Mouse (Mus musculus) CH12.LX (cell line): ENCODE results near the gene Vegfc. TPM values are rescaled to one million over a fixed set of nuclear protein-coding genes. Genes with fewer than 3 reads are reported as not detected.

Source experiments
- DNase-seq: peaks from one replicate; pipeline ENCODE4 v3.0.0-alpha.2; 2013; ENCODE audit errors: extremely low read depth
- H3K27ac ChIP-seq: 2 replicates; pipeline ENCODE4 v1.5.1; 2012; ENCODE audit warnings: low read depth, mild to moderate bottlenecking, control low read depth, moderate library complexity; ENCODE audit not compliant: insufficient read depth
- H3K27me3 ChIP-seq: replicated peaks from 2 replicates; pipeline ENCODE3; 2012; ENCODE audit warnings: inconsistent platforms
- H3K36me3 ChIP-seq, 2 experiments: replicated peaks in 1 of 2; 2 replicates each; pipeline versions ENCODE3 to v1.6.1; 2012; ENCODE audit warnings: inconsistent platforms in 1 of 2, low read length in 1 of 2, mild to moderate bottlenecking in 1 of 2, mixed read lengths in 1 of 2, moderate library complexity in 1 of 2; ENCODE audit not compliant: control insufficient read depth in 1 of 2, insufficient read depth in 1 of 2
- H3K4me1 ChIP-seq, 2 experiments: 2 replicates each; pipeline ENCODE4 v1.6.1; 2012; ENCODE audit warnings: inconsistent platforms in 1 of 2, moderate library complexity in 1 of 2; ENCODE audit not compliant: insufficient read depth in 2 of 2, control insufficient read depth in 1 of 2
- H3K4me2 ChIP-seq: 2 replicates; pipeline ENCODE4 v1.6.1; 2012; ENCODE audit warnings: low read depth, mild to moderate bottlenecking, control low read depth; ENCODE audit not compliant: poor library complexity, insufficient read depth, severe bottlenecking
- H3K4me3 ChIP-seq, 3 experiments: fragments of 150-350 bp in 1 of 3; sonication (generic) in 1 of 3; replicated peaks in 1 of 3; 2 replicates each; pipeline versions ENCODE3 to v1.5.1; 2011 to 2012; ENCODE audit warnings: low read depth in 2 of 3, low read length in 2 of 3, mild to moderate bottlenecking in 2 of 3, moderate library complexity in 2 of 3, control low read depth in 1 of 3, improper control_type of control experiment in 1 of 3, inconsistent platforms in 1 of 3, mixed read lengths in 1 of 3; ENCODE audit not compliant: poor library complexity in 1 of 3
- H3K79me2 ChIP-seq: replicated peaks from 2 replicates; pipeline ENCODE4 v1.6.1; 2012; ENCODE audit warnings: mild to moderate bottlenecking, moderate library complexity; ENCODE audit not compliant: control insufficient read depth, poor library complexity, insufficient read depth, severe bottlenecking; ENCODE audit errors: extremely low read depth
- H3K9ac ChIP-seq: 2 replicates; pipeline ENCODE4 v1.6.1; 2012; ENCODE audit warnings: low read depth, mild to moderate bottlenecking, control low read depth, moderate library complexity; ENCODE audit not compliant: insufficient read depth
- H3K9me3 ChIP-seq: replicated peaks from 2 replicates; pipeline ENCODE3; 2012; ENCODE audit warnings: low read length, inconsistent platforms, mixed read lengths
- BHLHE40 ChIP-seq: IDR thresholded peaks from 2 replicates; pipeline ENCODE4 v1.6.1; 2011; ENCODE audit warnings: mild to moderate bottlenecking, low read depth, low read length, improper control_type of control experiment
- CHD1 ChIP-seq: IDR thresholded peaks from 2 replicates; pipeline ENCODE4 v1.6.1; 2012; ENCODE audit warnings: low read depth, low read length, improper control_type of control experiment, inconsistent platforms
- CHD2 ChIP-seq: IDR thresholded peaks from 2 replicates; pipeline ENCODE4 v1.6.1; 2011; ENCODE audit warnings: low read length, improper control_type of control experiment
- CTCF ChIP-seq, 2 experiments: IDR thresholded peaks in 1 of 2; conservative IDR thresholded peaks in 1 of 2; 2 replicates each; pipeline ENCODE4 v1.5.1; 2011 to 2012; ENCODE audit warnings: low read depth in 2 of 2, low read length in 2 of 2, improper control_type of control experiment in 1 of 2, inconsistent platforms in 1 of 2, mild to moderate bottlenecking in 1 of 2, moderate library complexity in 1 of 2
- EP300 ChIP-seq: IDR thresholded peaks from 2 replicates; pipeline ENCODE4 v1.6.1; 2011; ENCODE audit warnings: low read length, improper control_type of control experiment
- ETS1 ChIP-seq: conservative IDR thresholded peaks from 2 replicates; pipeline ENCODE4 v1.6.1; 2012; ENCODE audit warnings: low read depth, mild to moderate bottlenecking, inconsistent platforms, low read length, improper control_type of control experiment, moderate library complexity
- GABPA ChIP-seq: IDR thresholded peaks from 2 replicates; pipeline ENCODE4 v1.6.1; 2012; ENCODE audit warnings: low read depth, low read length, improper control_type of control experiment, inconsistent platforms; ENCODE audit not compliant: insufficient replicate concordance
- HCFC1 ChIP-seq: IDR thresholded peaks from 2 replicates; pipeline ENCODE4 v1.6.1; 2012; ENCODE audit warnings: low read depth, mild to moderate bottlenecking, inconsistent platforms, low read length, improper control_type of control experiment
- MAFK ChIP-seq: IDR thresholded peaks from 2 replicates; pipeline ENCODE4 v1.6.1; 2011; ENCODE audit warnings: low read length, improper control_type of control experiment; ENCODE audit not compliant: insufficient replicate concordance
- MAX ChIP-seq: IDR thresholded peaks from 2 replicates; pipeline ENCODE4 v1.6.1; 2011; ENCODE audit warnings: low read length, improper control_type of control experiment
- MAZ ChIP-seq: IDR thresholded peaks from 2 replicates; pipeline ENCODE4 v1.6.1; 2012; ENCODE audit warnings: low read depth, mild to moderate bottlenecking, inconsistent platforms, low read length, improper control_type of control experiment, moderate library complexity
- MEF2A ChIP-seq: IDR thresholded peaks from 2 replicates; pipeline ENCODE4 v1.6.1; 2014; ENCODE audit warnings: low read depth, mild to moderate bottlenecking, inconsistent platforms, low read length, improper control_type of control experiment, borderline replicate concordance
- MXI1 ChIP-seq: IDR thresholded peaks from 2 replicates; pipeline ENCODE4 v1.6.1; 2011; ENCODE audit warnings: mild to moderate bottlenecking, low read depth, low read length, improper control_type of control experiment
- MYC ChIP-seq: IDR thresholded peaks from 2 replicates; pipeline ENCODE4 v1.6.1; 2011; ENCODE audit warnings: low read depth, mild to moderate bottlenecking, improper control_type of control experiment, low read length
- NRF1 ChIP-seq: IDR thresholded peaks from 2 replicates; pipeline ENCODE4 v1.6.1; 2014; ENCODE audit warnings: low read depth, mild to moderate bottlenecking, inconsistent platforms, low read length, improper control_type of control experiment, moderate library complexity
- PAX5 ChIP-seq: IDR thresholded peaks from 2 replicates; pipeline ENCODE4 v1.6.1; 2012; ENCODE audit warnings: low read length, inconsistent platforms, mixed read lengths
- POLR2AphosphoS2 ChIP-seq: IDR thresholded peaks from 2 replicates; pipeline ENCODE4 v1.6.1; 2011; ENCODE audit warnings: low read depth, low read length, improper control_type of control experiment
- RAD21 ChIP-seq: IDR thresholded peaks from 2 replicates; pipeline ENCODE4 v1.6.1; 2011; ENCODE audit warnings: low read depth, mild to moderate bottlenecking, low read length, improper control_type of control experiment, moderate library complexity
- RCOR1 ChIP-seq: conservative IDR thresholded peaks from 2 replicates; pipeline ENCODE4 v1.6.1; 2012; ENCODE audit warnings: low read depth, mild to moderate bottlenecking, inconsistent platforms, low read length, improper control_type of control experiment
- SMC3 ChIP-seq: IDR thresholded peaks from 2 replicates; pipeline ENCODE4 v1.6.1; 2011; ENCODE audit warnings: low read depth, low read length, improper control_type of control experiment
- TBP ChIP-seq: conservative IDR thresholded peaks from 2 replicates; pipeline ENCODE4 v1.6.1; 2011; ENCODE audit warnings: low read depth, low read length, improper control_type of control experiment
- TCF12 ChIP-seq: IDR thresholded peaks from 2 replicates; pipeline ENCODE4 v1.6.1; 2014; ENCODE audit warnings: low read depth, mild to moderate bottlenecking, inconsistent platforms, low read length, improper control_type of control experiment
- USF1 ChIP-seq: IDR thresholded peaks from 2 replicates; pipeline ENCODE4 v1.6.1; 2014; ENCODE audit warnings: low read depth, mild to moderate bottlenecking, inconsistent platforms, low read length, improper control_type of control experiment
- USF2 ChIP-seq: conservative IDR thresholded peaks from 2 replicates; pipeline ENCODE4 v1.6.1; 2011; ENCODE audit warnings: low read depth, low read length, improper control_type of control experiment
- ZC3H11A ChIP-seq: IDR thresholded peaks from 2 replicates; pipeline ENCODE4 v1.6.1; 2012; ENCODE audit warnings: low read depth, mild to moderate bottlenecking, inconsistent platforms, low read length, improper control_type of control experiment
- ZKSCAN1 ChIP-seq: IDR thresholded peaks from 2 replicates; pipeline ENCODE4 v1.6.1; 2012; ENCODE audit warnings: low read depth, inconsistent platforms, low read length, improper control_type of control experiment, borderline replicate concordance
- ZNF384 ChIP-seq: IDR thresholded peaks from 2 replicates; pipeline ENCODE4 v1.6.1; 2012; ENCODE audit warnings: low read depth, low read length, improper control_type of control experiment, inconsistent platforms
- dilution Hi-C: fragments of 300-500 bp; cut with MboI; formaldehyde crosslinking; loops from 2 replicates; pipeline ENCODE4 v1.14.3; 2020; ENCODE audit warnings: low sequenced_read_pairs; ENCODE audit not compliant: extremely low pct_unique_long_range_greater_than_20kb, extremely low pct_ligation_motif_present
- in situ Hi-C: fragments of 300-500 bp; cut with MboI; formaldehyde crosslinking; loops from 3 replicates; pipeline ENCODE4 v1.14.3; 2019; ENCODE audit warnings: low sequenced_read_pairs, low pct_ligation_motif_present, low pct_unique_long_range_greater_than_20kb, mixed read lengths
- polyA plus RNA-seq: library from polyadenylated mRNA; unstranded; fragments of >175 nt; gene quantifications from 2 replicates; pipeline ENCODE4 v1.2.1, GENCODE M21; 2012; ENCODE audit warnings: low read depth; ENCODE audit not compliant: insufficient read length
- total RNA-seq, 2 experiments: library from RNA; depleted of rRNA; stranded (reverse); fragments of 300-350 nt in 1 of 2; fragments of >200 nt in 1 of 2; gene quantifications; 2 replicates each; pipeline ENCODE4 v1.2.3; 2012 to 2014

Vegfc gene
- total and polyA plus RNA-seq, 3 experiments, result not detected

DNA sequence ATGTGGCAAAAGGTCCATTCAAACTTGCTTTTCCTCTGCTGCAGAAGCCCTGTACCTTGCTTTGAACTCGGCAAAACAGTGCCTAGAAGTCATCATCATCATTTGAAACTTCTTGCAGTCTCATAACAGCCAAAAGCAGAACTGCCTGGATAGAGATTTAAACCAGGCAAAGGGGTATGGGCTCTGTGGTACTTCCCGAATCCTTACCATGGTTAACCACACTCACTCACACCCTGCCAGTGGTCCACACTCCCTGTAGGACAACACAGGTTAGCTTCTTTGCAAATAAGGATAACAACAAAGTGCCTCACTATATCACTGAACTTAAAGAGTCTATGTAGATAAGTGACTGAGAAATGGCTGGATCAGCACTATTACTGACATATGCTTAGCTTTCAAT, 9.7 kb downstream of the Vegfc start:
- Histone ChIP-seq H3K4me3 (no peak overlapping the region), H3K27me3 (no peaks in the 10 kb centered on the region), H3K9me3 (no peaks in the 10 kb centered on the region), H3K4me2 (no peak overlapping the region), H3K27ac (no peak overlapping the region), H3K79me2 (no peaks in the 10 kb centered on the region), H3K4me1 (no peaks in the 10 kb centered on the region), H3K36me3 (no peaks in the 10 kb centered on the region), H3K9ac (no peak overlapping the region)
- TF ChIP-seq PAX5 (no peak), MAZ (no peak), MEF2A (no peak), USF1 (no peak), MAX (no peak), HCFC1 (no peak), RAD21 (no peak), POLR2AphosphoS2 (no peak), MAFK (no peak), CHD1 (no peak), RCOR1 (no peak), USF2 (no peak), EP300 (no peak), MYC (no peak), ZNF384 (no peak), BHLHE40 (no peak), GABPA (no peak)
- DNase-seq, result no peak
- dilution Hi-C loops, result no loop called here
- in situ Hi-C loops, result no loop called here

DNA sequence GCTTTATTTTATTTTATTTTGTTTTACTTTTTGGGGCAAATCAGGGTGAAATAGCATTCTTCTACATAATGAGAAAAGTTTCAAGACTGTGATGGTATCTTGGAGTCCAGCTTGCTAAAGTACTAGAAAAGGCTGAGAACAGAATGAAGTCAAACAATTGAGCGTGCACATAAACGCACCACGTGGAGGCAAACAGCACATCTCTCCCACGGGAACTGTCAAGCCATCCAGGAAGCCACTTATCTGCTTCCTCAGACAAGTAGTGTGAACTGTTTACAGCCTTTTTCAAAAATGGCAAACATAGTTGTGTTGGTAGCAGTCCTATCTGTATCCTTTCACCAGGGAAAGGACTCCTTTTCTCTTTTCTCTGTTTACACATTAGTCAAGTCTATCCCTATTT, 11.8 kb downstream of the Vegfc start:
- no peaks in the 10 kb centered on the region for H3K79me2 ChIP-seq
- no peaks in the 10 kb centered on the region for H3K36me3 ChIP-seq
- H3K4me2 ChIP-seq, result no peak overlapping the region
- no peak for DNase-seq
- H3K4me3 ChIP-seq, result no peak overlapping the region
- H3K9me3 ChIP-seq, result no peaks in the 10 kb centered on the region
- H3K27ac ChIP-seq, result no peak overlapping the region
- dilution Hi-C loops, result no loop called here
- H3K27me3 ChIP-seq, result no peaks in the 10 kb centered on the region
- H3K4me1 ChIP-seq, result no peaks in the 10 kb centered on the region
- H3K9ac ChIP-seq, result no peak overlapping the region
- in situ Hi-C loops, result no loop called here
- TF ChIP-seq RCOR1 (no peak), SMC3 (no peak), CHD2 (no peak), ZKSCAN1 (no peak), USF2 (no peak), MAZ (no peak), TBP (no peak), TCF12 (no peak), CTCF (conservative IDR thresholded peaks at IDR 0.05 in 1 of 2, IDR thresholded peaks at IDR 0.05 in 1 of 2; ENCODE audit: low read depth in 2 of 2, low read length in 2 of 2) (no peak), MXI1 (no peak), BHLHE40 (no peak), NRF1 (no peak), ZC3H11A (no peak), USF1 (no peak), MEF2A (no peak), ETS1 (no peak), MAFK (no peak)
